Mouse (Mus musculus): ENCODE results near the gene Dusp11. TPM values are rescaled to one million over a fixed set of nuclear protein-coding genes. Genes with fewer than 3 reads are reported as not detected.
"Not testable (repeated sequence)": the region's sequence is repeated elsewhere in the genome, so short reads cannot be mapped to it uniquely, and the experiment has no call there.

The Dusp11 gene
- polyA plus RNA-seq, 1 experiment, result 97.4 TPM

- peaks cover 6% of the 10 kb centered on the region for H3K4me1 ChIP-seq (ENCODE audit: control insufficient read depth, insufficient read depth, low read length)
- H3K27ac ChIP-seq (ENCODE audit: insufficient read depth, low read length), result no peak overlapping the region
- H3K4me3 ChIP-seq (ENCODE audit: insufficient read depth, low read length), result no peak overlapping the region
- TF ChIP-seq CTCF (IDR thresholded peaks at IDR 0.05; ENCODE audit: extremely low read depth, insufficient read depth, low read length), result no peak
- no peak for TF ChIP-seq POLR2A (IDR thresholded peaks at IDR 0.05; ENCODE audit: extremely low read depth, insufficient read depth, low read length)
These were observed 14.3 kb upstream of the Dusp11 start for GRCm38 (mm10) chr6:85975761-85976160.

DNA sequence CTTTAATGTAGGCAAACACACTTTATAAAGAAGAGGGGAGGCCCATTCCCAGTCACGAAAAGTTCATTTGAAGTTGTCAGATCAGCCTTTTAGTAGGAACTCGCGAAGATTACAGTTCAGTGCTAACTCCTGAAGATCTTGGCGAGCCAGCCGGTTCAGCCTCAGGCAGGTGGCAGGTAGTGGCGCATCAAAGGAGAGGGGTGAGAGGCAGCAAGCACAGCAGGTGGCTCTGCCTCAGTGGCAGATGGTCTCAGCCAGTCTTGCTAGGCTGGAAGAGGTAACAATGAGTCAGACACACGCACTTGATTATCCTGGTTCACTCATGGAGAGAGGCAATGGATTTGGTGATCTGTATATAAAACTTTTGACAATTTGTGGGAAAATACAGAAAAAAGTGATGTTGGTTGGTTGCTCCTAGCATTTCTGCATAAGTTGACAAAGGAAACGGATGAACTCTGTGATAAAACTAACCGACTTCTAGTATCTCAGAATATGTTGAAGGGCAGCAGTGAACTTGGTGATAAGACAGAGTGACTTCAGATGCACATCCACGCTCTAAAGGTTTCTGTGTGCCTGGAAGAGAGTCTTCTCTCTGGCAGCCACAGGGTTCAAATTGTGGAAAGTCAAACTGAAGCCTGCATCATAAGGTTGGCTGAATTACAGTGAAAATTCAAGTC lies 13.6 kb upstream of the Dusp11 start:
- Histone ChIP-seq H3K27ac (ENCODE audit: insufficient read depth, low read length) (no peak overlapping the region), H3K4me3 (ENCODE audit: insufficient read depth, low read length) (no peak overlapping the region), H3K4me1 (ENCODE audit: control insufficient read depth, insufficient read depth, low read length) (peaks cover 8% of the 10 kb centered on the region)
- no peak for TF ChIP-seq POLR2A (IDR thresholded peaks at IDR 0.05; ENCODE audit: extremely low read depth, insufficient read depth, low read length)
- no peak for TF ChIP-seq CTCF (IDR thresholded peaks at IDR 0.05; ENCODE audit: extremely low read depth, insufficient read depth, low read length)

DNA sequence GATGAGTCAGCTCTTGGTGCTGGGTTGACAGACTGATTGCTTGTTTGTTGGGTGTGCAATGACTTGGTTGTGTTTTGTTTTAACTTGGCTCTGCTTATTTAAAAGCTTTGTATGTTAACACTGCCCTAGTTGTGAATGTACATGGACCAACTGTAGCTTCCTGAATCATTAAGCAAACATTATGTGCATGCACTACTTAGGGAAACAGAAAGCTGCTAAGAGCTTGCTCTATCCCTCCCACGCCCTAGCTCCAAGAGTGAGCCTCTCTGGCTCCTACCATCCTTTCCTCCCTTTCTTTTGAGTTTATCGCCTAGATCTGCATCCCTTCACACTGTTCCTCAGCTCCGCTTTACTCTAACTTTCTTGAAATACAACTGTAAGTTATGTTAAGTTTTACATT lies 11.9 kb upstream of the Dusp11 start:
- Histone ChIP-seq H3K27ac (ENCODE audit: insufficient read depth, low read length) (no peak overlapping the region), H3K4me3 (ENCODE audit: insufficient read depth, low read length) (no peak overlapping the region), H3K4me1 (ENCODE audit: control insufficient read depth, insufficient read depth, low read length) (peaks cover 8% of the 10 kb centered on the region)
- no peak for TF ChIP-seq CTCF (IDR thresholded peaks at IDR 0.05; ENCODE audit: extremely low read depth, insufficient read depth, low read length)
- TF ChIP-seq POLR2A (IDR thresholded peaks at IDR 0.05; ENCODE audit: extremely low read depth, insufficient read depth, low read length), result no peak

GRCm38 (mm10) chr6:85972699-85973098 lies 11.2 kb upstream of the Dusp11 start:
- TF ChIP-seq CTCF (IDR thresholded peaks at IDR 0.05; ENCODE audit: extremely low read depth, insufficient read depth, low read length), result no peak
- no peak for TF ChIP-seq POLR2A (IDR thresholded peaks at IDR 0.05; ENCODE audit: extremely low read depth, insufficient read depth, low read length)
- no peak overlapping the region for H3K4me3 ChIP-seq (ENCODE audit: insufficient read depth, low read length)
- no peak overlapping the region for H3K27ac ChIP-seq (ENCODE audit: insufficient read depth, low read length)
- H3K4me1 ChIP-seq (ENCODE audit: control insufficient read depth, insufficient read depth, low read length), result peaks cover 8% of the 10 kb centered on the region

- Histone ChIP-seq H3K4me3 (ENCODE audit: insufficient read depth, low read length) (no peak overlapping the region), H3K4me1 (ENCODE audit: control insufficient read depth, insufficient read depth, low read length) (peaks cover 8% of the 10 kb centered on the region), H3K27ac (ENCODE audit: insufficient read depth, low read length) (no peak overlapping the region)
- no peak for TF ChIP-seq CTCF (IDR thresholded peaks at IDR 0.05; ENCODE audit: extremely low read depth, insufficient read depth, low read length)
- TF ChIP-seq POLR2A (IDR thresholded peaks at IDR 0.05; ENCODE audit: extremely low read depth, insufficient read depth, low read length), result no peak
These were observed 8.4 kb upstream of the Dusp11 start for GRCm38 (mm10) chr6:85969889-85970288.

- H3K4me3 ChIP-seq (ENCODE audit: insufficient read depth, low read length), result no peak overlapping the region
- peaks cover 1% of the 10 kb centered on the region; the same call in 1 of the 2 replicates for H3K4me1 ChIP-seq (ENCODE audit: control insufficient read depth, insufficient read depth, low read length)
- H3K27ac ChIP-seq (ENCODE audit: insufficient read depth, low read length), result no peak overlapping the region
- TF ChIP-seq CTCF (IDR thresholded peaks at IDR 0.05; ENCODE audit: extremely low read depth, insufficient read depth, low read length) (no peak), POLR2A (IDR thresholded peaks at IDR 0.05; ENCODE audit: extremely low read depth, insufficient read depth, low read length) (no peak)
These were observed 5.2 kb upstream of the Dusp11 start for GRCm38 (mm10) chr6:85966686-85967085.

- H3K27ac ChIP-seq (ENCODE audit: insufficient read depth, low read length); H3K4me1 ChIP-seq (ENCODE audit: control insufficient read depth, insufficient read depth, low read length); H3K4me3 ChIP-seq (ENCODE audit: insufficient read depth, low read length): not testable (repeated sequence)
These were observed 4.6 kb upstream of the Dusp11 start for GRCm38 (mm10) chr6:85966081-85966480.

DNA sequence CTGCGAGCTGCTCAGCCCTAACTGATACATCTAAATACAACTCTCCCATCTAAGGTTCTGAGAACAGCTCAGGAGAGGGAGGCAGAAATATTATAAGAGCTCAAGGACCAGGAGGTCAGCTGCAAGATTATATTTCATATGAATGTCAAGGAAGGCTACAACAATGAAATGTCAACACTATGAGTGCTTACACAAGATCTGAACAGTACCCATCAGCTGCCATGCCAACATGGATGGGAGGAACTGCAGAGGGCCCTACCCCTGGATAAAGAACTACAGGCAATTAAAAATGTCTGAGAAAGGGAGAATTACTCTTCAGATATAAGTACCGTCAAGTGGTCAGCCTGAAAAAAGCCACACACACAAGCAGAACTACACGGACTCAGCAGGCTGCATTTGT lies 3.9 kb downstream of the Dusp11 start:
- Histone ChIP-seq H3K27ac (ENCODE audit: insufficient read depth, low read length) (no peak overlapping the region), H3K4me3 (ENCODE audit: insufficient read depth, low read length) (no peak overlapping the region), H3K4me1 (ENCODE audit: control insufficient read depth, insufficient read depth, low read length) (peaks cover 4% of the 10 kb centered on the region; the same call in 1 of the 2 replicates)
- TF ChIP-seq POLR2A (IDR thresholded peaks at IDR 0.05; ENCODE audit: extremely low read depth, insufficient read depth, low read length) (no peak), CTCF (IDR thresholded peaks at IDR 0.05; ENCODE audit: extremely low read depth, insufficient read depth, low read length) (no peak)

- no peak overlapping the region for H3K27ac ChIP-seq (ENCODE audit: insufficient read depth, low read length)
- no peaks in the 10 kb centered on the region for H3K4me1 ChIP-seq (ENCODE audit: control insufficient read depth, insufficient read depth, low read length)
- no peak overlapping the region for H3K4me3 ChIP-seq (ENCODE audit: insufficient read depth, low read length)
- TF ChIP-seq CTCF (IDR thresholded peaks at IDR 0.05; ENCODE audit: extremely low read depth, insufficient read depth, low read length), result no peak
- no peak for TF ChIP-seq POLR2A (IDR thresholded peaks at IDR 0.05; ENCODE audit: extremely low read depth, insufficient read depth, low read length)
These were observed 12.9 kb downstream of the Dusp11 start for GRCm38 (mm10) chr6:85948549-85948948.

GRCm38 (mm10) chr6:85942469-85942868 lies 19.0 kb downstream of the Dusp11 start:
- no peak for TF ChIP-seq POLR2A (IDR thresholded peaks at IDR 0.05; ENCODE audit: extremely low read depth, insufficient read depth, low read length)
- Histone ChIP-seq H3K4me3 (ENCODE audit: insufficient read depth, low read length) (no peak overlapping the region), H3K27ac (ENCODE audit: insufficient read depth, low read length) (no peak overlapping the region), H3K4me1 (ENCODE audit: control insufficient read depth, insufficient read depth, low read length) (no peaks in the 10 kb centered on the region)

Measured in cortical plate, adult 2 months (tissue).